Mouse (Mus musculus) ES-E14 (cell line): Measurements from ENCODE around the gene Gm36210. TPM values are rescaled to one million over a fixed set of nuclear protein-coding genes. Genes with fewer than 3 reads are reported as not detected.
A peak's percentile ranks its signal among the peaks of the same experiment; 100 is the strongest.

Experiments
- DNase-seq: peaks from one replicate; pipeline ENCODE4 v3.0.0-alpha.2; 2013; ENCODE audit warnings: low read depth, low spot score
- H3K27ac ChIP-seq: 2 replicates; pipeline ENCODE4 v1.5.1; 2012; ENCODE audit warnings: low read depth, mild to moderate bottlenecking, low read length, moderate library complexity, mixed read lengths; ENCODE audit not compliant: poor library complexity, insufficient read depth, severe bottlenecking
- H3K36me3 ChIP-seq: 2 replicates; pipeline ENCODE4 v1.6.1; 2012; ENCODE audit warnings: mild to moderate bottlenecking, low read length, moderate library complexity, mixed read lengths; ENCODE audit not compliant: control insufficient read depth, poor library complexity, insufficient read depth, severe bottlenecking
- H3K4me1 ChIP-seq, 2 experiments: fragments of 150-350 bp in 1 of 2; sonication (generic) in 1 of 2; 2 replicates each; pipeline ENCODE4 v1.6.1; 2012; ENCODE audit warnings: low read length in 2 of 2, mild to moderate bottlenecking in 1 of 2, mixed read lengths in 1 of 2; ENCODE audit not compliant: control insufficient read depth in 2 of 2, insufficient read depth in 2 of 2, poor library complexity in 1 of 2
- H3K4me3 ChIP-seq, 2 experiments: fragments of 150-350 bp in 1 of 2; sonication (generic) in 1 of 2; 2 replicates each; pipeline ENCODE4 v1.5.1; 2012; ENCODE audit warnings: low read length in 2 of 2, low read depth in 1 of 2, mild to moderate bottlenecking in 1 of 2, mixed read lengths in 1 of 2; ENCODE audit not compliant: insufficient read depth in 1 of 2, poor library complexity in 1 of 2, severe bottlenecking in 1 of 2
- H3K9ac ChIP-seq: 2 replicates; pipeline ENCODE4 v1.6.1; 2012; ENCODE audit warnings: low read depth, mild to moderate bottlenecking, low read length, mixed read lengths; ENCODE audit not compliant: poor library complexity, insufficient read depth, severe bottlenecking
- H3K9me3 ChIP-seq: fragments of 150-350 bp; sonication (generic); 2 replicates; pipeline ENCODE4 v1.6.1; 2012; ENCODE audit warnings: low read depth, mild to moderate bottlenecking, low read length; ENCODE audit not compliant: control insufficient read depth, insufficient read depth
- CHD2 ChIP-seq: IDR thresholded peaks from 2 replicates; pipeline ENCODE4 v1.6.1; 2014; ENCODE audit warnings: mild to moderate bottlenecking, low read depth, low read length, inconsistent platforms
- HCFC1 ChIP-seq: IDR thresholded peaks from 2 replicates; pipeline ENCODE4 v1.6.1; 2012; ENCODE audit warnings: low read length, inconsistent platforms, borderline replicate concordance; ENCODE audit not compliant: insufficient read depth
- MAFK ChIP-seq: IDR thresholded peaks from 2 replicates; pipeline ENCODE4 v1.6.1; 2014; ENCODE audit warnings: mild to moderate bottlenecking, low read depth, low read length, inconsistent platforms; ENCODE audit not compliant: insufficient read depth
- ZC3H11A ChIP-seq: IDR thresholded peaks from 2 replicates; pipeline ENCODE4 v1.6.1; 2012; ENCODE audit warnings: low read depth, mild to moderate bottlenecking, inconsistent platforms, low read length, borderline replicate concordance
- ZNF384 ChIP-seq: IDR thresholded peaks from 2 replicates; pipeline ENCODE4 v1.6.1; 2012; ENCODE audit warnings: low read depth, low read length, inconsistent platforms
- in situ Hi-C, 2 experiments: fragments of 600-800 bp; cut with MboI; formaldehyde crosslinking; loops; one replicate each; pipeline ENCODE4 v1.15.1; 2025; ENCODE audit warnings: low sequenced_read_pairs in 2 of 2, inconsistent platforms in 1 of 2; ENCODE audit not compliant: unreplicated experiment in 2 of 2
- total RNA-seq: library from RNA; depleted of rRNA; stranded (reverse); fragments of 300-350 nt; gene quantifications from 2 replicates; pipeline ENCODE4 v1.2.3, GENCODE M21; 2012

The Gm36210 gene
- total RNA-seq, 1 experiment: 2.2 TPM

- Histone ChIP-seq H3K9me3 (no peaks in the 10 kb centered on the region), H3K27ac (no peak overlapping the region), H3K4me3 (no peak overlapping the region), H3K36me3 (no peaks in the 10 kb centered on the region), H3K4me1 (peaks cover 0 to 11% of the 10 kb centered on the region in 2 experiments; a peak in 1 of 4 replicates), H3K9ac (no peak overlapping the region)
- no peak for DNase-seq
- in situ Hi-C loops: no loop called here
- TF ChIP-seq MAFK (no peak), CHD2 (no peak), ZNF384 (no peak), ZC3H11A (no peak), HCFC1 (no peak)
Observed at GRCm38 (mm10) chr7:4947855-4948254, 41.5 kb upstream of the Gm36210 start.

GRCm38 (mm10) chr7:4943223-4943815 lies 37.0 kb upstream of the Gm36210 start:
- DNase-seq: peak; percentile 96
- TF ChIP-seq ZC3H11A (peak; percentile 51), ZNF384 (0 out of 2 replicates have a peak, but pooled peaks have one; percentile 28), MAFK (no peak), CHD2 (peak; percentile 98), HCFC1 (peak; percentile 52; the same call in 1 of the 2 replicates)
- no peaks in the 10 kb centered on the region for H3K36me3 ChIP-seq
- no peak overlapping the region for H3K27ac ChIP-seq
- 0 out of 4 replicates have a peak, but pooled peaks cover 0 to 3% of the 10 kb centered on the region in 2 experiments for H3K4me1 ChIP-seq
- H3K9ac ChIP-seq: no peak overlapping the region
- H3K9me3 ChIP-seq: no peaks in the 10 kb centered on the region
- in situ Hi-C loops: no loop called here
- peak overlapping the region in 1 of 2 experiments; percentile 60; a peak in 2 of 4 replicates for H3K4me3 ChIP-seq

GRCm38 (mm10) chr7:4942673-4943072 lies 36.4 kb upstream of the Gm36210 start:
- TF ChIP-seq HCFC1 (no peak), ZNF384 (no peak), ZC3H11A (no peak), MAFK (no peak), CHD2 (no peak)
- H3K36me3 ChIP-seq: no peaks in the 10 kb centered on the region
- H3K4me3 ChIP-seq: no peak overlapping the region
- 0 out of 4 replicates have a peak, but pooled peaks cover 0 to 3% of the 10 kb centered on the region in 2 experiments for H3K4me1 ChIP-seq
- H3K9ac ChIP-seq: no peak overlapping the region
- DNase-seq: no peak
- in situ Hi-C loops: no loop called here
- no peaks in the 10 kb centered on the region for H3K9me3 ChIP-seq
- H3K27ac ChIP-seq: no peak overlapping the region

- peak; percentile 88 for DNase-seq
- H3K9ac ChIP-seq: no peak overlapping the region
- H3K4me1 ChIP-seq: 0 out of 4 replicates have a peak, but pooled peaks cover 0 to 3% of the 10 kb centered on the region in 2 experiments
- H3K36me3 ChIP-seq: no peaks in the 10 kb centered on the region
- TF ChIP-seq ZC3H11A (peak; percentile 75; the same call in 1 of the 2 replicates), ZNF384 (no peak), MAFK (no peak), CHD2 (peak; percentile 97), HCFC1 (no peak)
- H3K27ac ChIP-seq: no peak overlapping the region
- H3K9me3 ChIP-seq: no peaks in the 10 kb centered on the region
- in situ Hi-C loops: no loop called here
- peak overlapping the region in 1 of 2 experiments; percentile 26; a peak in 2 of 4 replicates for H3K4me3 ChIP-seq
Observed at GRCm38 (mm10) chr7:4940068-4940479, 33.8 kb upstream of the Gm36210 start.

- H3K36me3 ChIP-seq: no peaks in the 10 kb centered on the region
- in situ Hi-C loops: no loop called here
- DNase-seq: peak; percentile 63
- H3K4me1 ChIP-seq: 0 out of 4 replicates have a peak, but pooled peaks cover 0 to under 1% of the 10 kb centered on the region in 2 experiments
- TF ChIP-seq CHD2: no peak
- no peak for TF ChIP-seq MAFK
- TF ChIP-seq ZNF384: no peak
- no peak for TF ChIP-seq HCFC1
- TF ChIP-seq ZC3H11A: peak; percentile 18; the same call in 1 of the 2 replicates
- no peak overlapping the region for H3K4me3 ChIP-seq
- no peaks in the 10 kb centered on the region for H3K9me3 ChIP-seq
- H3K27ac ChIP-seq: no peak overlapping the region
- no peak overlapping the region; the same call in 1 of the 2 replicates for H3K9ac ChIP-seq
Observed at GRCm38 (mm10) chr7:4938456-4938855, 32.1 kb upstream of the Gm36210 start.
